Mouse (Mus musculus): ENCODE measurements around the gene Frrs1.
A peak's percentile ranks its signal among the peaks of the same experiment; 100 is the strongest.

The Frrs1 gene

GRCm38 (mm10) chr3:116914931-116915330 lies 55.7 kb downstream of the Frrs1 start:
- no peak for DNase-seq

DNA sequence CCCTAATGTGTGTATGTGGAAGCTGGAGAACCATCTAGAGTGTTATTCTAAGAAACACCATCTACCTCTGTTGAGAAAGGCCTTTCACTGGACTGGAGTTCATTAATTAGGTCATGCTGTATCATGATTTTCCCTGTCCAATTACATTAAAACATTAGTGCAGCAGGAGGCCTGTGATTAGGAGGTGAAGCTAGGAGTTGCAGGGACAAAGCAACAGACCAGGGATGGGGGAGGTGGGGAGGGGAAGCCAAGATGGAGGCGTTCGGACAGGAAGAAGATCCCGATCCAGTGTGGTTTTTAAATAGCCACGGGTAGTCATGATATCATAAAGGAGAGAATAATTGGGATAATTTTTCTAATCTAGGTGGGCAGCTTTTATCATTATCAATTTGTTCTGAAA lies 57.8 kb downstream of the Frrs1 start:
- no peak for DNase-seq

GRCm38 (mm10) chr3:116921535-116921934 lies 62.3 kb downstream of the Frrs1 start:
- no peak for DNase-seq

- DNase-seq: no peak
Observed at GRCm38 (mm10) chr3:116923042-116923441, 63.8 kb downstream of the Frrs1 start.

GRCm38 (mm10) chr3:116928994-116929393 lies 69.7 kb downstream of the Frrs1 start:
- DNase-seq: peak; percentile 7

DNA sequence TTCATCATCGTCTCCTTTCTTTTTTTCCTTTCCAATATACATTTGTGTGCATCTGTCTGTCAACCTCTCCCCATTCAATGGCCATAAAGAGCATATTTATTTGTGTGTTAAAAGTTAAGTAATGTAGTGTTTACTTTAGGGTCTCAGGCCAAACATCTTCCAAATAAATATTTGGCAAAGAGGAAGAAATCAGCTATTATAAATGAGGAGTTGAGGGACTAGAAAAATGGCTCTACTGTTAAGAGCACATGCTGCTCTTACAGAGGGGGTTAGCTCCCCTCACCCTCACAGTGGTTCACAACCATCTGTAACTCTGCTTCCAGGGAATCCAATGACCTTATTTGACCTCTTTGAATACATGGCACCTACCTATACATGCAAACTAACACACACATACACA lies 73.9 kb downstream of the Frrs1 start:
- no peak for DNase-seq

DNA sequence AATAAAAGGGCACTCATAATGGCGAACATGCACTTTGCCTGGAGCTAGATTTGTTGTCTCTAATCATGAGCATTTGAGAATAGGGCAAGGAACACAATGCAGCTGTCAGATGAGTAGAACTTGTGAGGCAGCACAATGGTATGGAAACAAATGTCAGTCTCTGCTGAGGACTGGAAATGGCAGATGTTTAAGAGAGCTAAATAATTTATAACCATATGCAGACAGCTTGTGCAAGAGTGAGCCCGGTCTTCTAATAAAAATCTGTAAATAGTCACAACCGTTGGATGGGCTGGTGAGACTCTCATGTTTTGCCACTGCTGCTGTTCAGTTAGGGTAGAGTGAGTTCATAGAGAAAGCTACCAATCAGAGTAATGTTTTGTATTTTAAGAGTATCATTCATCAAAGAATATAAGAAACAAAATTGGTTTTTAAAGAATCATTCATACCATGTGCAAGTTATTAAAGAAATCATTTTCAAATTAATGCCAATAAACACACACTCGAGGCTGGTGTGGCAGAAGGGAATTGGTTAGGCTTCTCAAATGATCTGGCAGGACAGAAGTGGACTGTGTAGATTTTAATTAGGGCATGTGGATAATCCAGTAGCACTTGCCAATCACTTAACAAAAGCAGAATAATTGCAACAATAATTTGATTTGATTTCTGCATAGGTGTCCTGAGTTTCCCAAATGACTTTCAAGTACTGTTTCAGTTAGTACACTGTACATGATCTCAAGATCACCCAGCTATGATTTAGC lies 77.8 kb downstream of the Frrs1 start:
- no peak for DNase-seq

DNA sequence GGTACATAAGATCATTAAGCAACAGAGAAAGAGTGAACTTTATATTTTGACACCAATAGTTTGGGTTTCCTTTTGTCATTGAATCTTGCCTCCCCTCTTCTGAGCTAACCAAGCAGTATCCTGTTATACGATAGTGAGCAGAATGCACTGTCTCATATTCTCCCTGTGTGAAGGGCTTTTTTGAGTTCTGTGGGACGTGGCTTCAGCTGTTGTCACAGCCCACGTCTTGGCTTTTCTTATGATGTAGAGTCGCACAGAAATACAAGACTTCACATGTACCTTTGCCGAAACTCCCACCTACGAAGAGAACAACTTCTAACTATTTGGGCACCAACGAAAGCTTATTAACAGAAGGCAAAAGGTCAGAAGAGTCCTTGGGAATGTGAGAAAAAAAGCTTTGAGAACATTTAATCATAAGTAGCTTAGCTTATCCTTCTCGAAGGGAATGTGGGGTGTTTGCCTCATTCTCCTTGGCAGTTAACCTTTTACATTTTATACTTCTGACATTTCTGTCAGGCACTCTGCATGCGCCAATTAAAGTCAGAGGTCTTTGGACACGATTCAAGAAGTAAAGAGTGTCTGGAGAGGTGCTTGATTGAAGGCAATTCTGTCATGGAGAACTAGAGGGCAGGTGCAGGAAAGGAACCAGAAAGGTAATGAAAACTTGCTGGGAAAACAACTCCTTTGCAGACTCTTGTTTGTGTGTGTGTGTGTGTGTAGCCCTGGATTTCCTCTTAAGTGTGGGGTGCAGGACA lies 81.7 kb downstream of the Frrs1 start:
- no peak for DNase-seq

GRCm38 (mm10) chr3:116941559-116942117 lies 82.4 kb downstream of the Frrs1 start:
- DNase-seq: no peak

DNA sequence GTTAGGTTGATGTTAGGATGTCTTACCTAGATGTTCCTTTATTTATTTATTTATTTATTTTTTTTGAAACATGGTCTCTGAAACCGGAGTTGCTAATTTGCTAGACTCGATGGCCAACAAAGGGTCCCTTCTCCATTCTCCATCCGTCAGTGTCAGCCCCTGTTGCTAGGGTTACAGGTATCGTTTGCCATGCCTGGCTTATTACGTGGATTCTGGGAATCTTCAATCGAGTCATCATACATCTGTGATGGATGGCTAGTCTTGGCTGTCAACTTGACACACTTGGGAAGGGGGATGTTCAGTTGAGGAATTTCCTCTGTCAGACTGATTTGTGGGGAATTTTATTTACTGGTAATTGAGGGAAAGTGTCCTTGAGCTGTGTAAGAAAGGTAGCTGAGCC lies 83.5 kb downstream of the Frrs1 start:
- DNase-seq: no peak

DNA sequence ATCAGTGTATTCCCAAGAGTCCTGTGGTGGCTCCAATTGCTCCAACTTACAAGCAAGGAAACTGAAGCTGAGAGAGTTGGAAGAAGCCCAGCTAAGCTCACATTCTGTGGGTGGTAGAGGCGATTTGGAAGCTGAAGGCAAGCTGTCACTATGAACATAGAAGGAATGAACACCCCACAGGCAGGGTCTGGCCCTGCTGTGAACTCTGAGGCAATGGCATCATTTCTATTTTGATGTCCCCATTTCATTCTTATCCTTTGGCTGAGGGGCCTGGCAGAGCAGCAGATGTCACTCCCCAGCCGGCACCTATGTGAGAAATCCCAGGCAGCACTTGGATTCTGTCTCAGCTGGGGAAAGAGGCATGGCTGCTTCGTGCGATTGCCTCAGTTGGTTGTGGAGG lies 84.2 kb downstream of the Frrs1 start:
- no peak for DNase-seq

- no peak for DNase-seq
Observed at GRCm38 (mm10) chr3:116946476-116946875, 87.2 kb downstream of the Frrs1 start.

DNA sequence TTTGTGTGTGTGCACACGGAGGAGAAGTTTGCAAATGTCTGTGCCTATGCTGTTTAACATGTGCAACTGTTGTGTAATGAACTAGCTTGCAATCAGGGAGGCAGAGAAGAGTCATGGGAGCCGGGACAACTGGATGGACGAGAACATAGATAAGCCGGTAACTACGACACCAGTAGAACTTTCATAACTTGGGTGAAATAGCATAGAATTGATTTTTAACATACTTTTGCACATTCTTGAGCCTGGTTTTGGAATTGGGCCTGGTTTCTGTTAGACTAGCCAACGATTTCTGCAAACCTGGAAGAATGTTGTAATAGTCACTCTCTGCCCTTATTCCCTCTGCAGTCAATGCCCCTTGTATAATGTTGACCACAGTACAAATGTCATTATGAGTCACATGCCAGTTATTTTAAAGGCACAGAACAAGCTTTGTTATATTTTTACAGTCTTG lies 91.4 kb downstream of the Frrs1 start:
- DNase-seq: no peak

- DNase-seq: no peak
Observed at GRCm38 (mm10) chr3:116951489-116951888, 92.2 kb downstream of the Frrs1 start.

GRCm38 (mm10) chr3:116952242-116952899 lies 93.1 kb downstream of the Frrs1 start:
- DNase-seq: no peak

DNA sequence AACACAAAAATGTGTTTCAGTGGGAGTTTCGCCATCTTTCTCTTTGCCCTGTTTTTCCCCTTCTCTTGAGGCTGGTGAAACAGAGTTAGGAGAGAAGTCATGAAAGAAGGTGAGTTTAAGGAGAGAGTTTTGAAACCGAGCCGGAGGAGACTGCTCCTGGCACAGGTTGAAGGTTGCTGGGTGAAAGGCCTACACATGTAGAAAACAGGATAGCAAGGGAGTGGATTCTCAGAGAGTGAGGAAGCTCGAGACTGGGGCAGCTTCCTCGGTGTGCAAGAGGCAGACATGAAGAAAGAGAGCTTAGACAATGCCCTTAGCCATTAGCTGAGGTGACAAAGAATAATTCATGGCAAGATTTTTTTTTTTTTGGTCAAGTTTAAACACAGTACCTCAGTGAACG lies 94.1 kb downstream of the Frrs1 start:
- DNase-seq: no peak

- DNase-seq: no peak
Observed at GRCm38 (mm10) chr3:116955061-116955460, 95.8 kb downstream of the Frrs1 start.

Data from embryo, embryonic 11 days (tissue).